Mouse (Mus musculus): ENCODE results near the gene Tcp11l1.

DNA sequence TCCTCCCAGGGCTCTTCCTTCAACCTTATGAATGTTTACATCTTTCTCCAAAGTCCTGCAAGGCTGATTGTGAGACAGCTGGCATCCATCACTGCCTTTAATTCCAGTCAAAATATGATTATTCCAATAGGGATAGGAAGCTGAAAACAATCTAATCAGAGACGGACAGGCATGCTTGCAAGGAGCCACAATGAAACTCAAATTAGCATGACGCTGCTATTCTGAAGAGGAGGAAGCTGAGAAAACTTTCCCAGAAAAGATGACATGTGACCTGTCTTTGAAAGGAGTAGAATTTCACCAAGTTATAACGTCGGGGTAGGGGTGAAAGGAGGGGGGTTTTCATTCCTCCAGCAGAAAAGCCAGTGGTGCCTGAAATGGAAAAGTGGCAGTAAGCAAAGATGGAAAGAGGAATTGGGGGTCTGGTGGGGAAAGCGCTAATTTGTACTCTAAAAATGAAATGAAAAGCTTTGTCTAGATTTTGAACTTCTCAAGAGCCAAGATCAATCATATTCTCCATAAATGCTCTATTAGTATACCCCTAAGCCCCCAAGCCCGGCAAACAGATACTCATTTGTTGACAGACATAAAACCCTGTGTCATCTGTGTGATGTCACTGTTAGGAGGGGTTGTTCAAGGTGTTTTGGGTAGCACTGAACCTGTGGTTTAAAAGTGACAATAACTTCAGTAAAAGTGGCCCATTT is 1.1 kb downstream of the Tcp11l1 start:
- no peak for TF ChIP-seq POLR2A (IDR thresholded peaks at IDR 0.05; ENCODE audit: low read depth, low read length)
- no peak for TF ChIP-seq CTCF (IDR thresholded peaks at IDR 0.05; ENCODE audit: extremely low read depth, insufficient read length, insufficient replicate concordance, low read depth, low read length)

Data from small intestine, adult 2 months (tissue).